Mouse (Mus musculus): ENCODE data around the gene Tmem274. TPM values are rescaled to one million over a fixed set of nuclear protein-coding genes. Genes with fewer than 3 reads are reported as not detected.

The Tmem274 gene
- polyA plus RNA-seq, 1 experiment from 2014 or later = 0.53 TPM

DNA sequence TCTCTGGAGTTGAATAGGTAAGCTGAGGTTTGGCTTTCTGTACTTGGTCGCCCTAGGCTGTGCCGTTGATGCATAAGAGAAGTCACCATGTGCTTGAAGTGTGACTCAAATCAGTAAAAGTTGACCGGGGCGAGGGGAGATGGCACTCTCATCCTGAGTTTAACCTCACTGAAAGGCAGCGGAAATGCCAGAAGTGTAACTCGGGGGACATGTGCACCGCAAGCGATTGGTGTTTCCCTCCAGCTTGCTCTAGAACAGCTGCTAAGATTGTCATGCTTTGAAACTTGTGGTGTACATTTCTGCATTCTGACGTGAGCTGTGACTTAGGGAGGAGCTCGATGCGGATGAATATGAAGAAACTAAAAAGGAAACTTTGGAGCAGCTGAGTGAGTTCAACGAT lies 10.6 kb downstream of the Tmem274 start:
- peaks cover 22% of the 10 kb centered on the region for H3K36me3 ChIP-seq (ENCODE audit: control insufficient read depth, insufficient read depth, low read length)
- no peaks in the 10 kb centered on the region for H3K27me3 ChIP-seq (ENCODE audit: control insufficient read depth, insufficient read depth, low read depth, low read length)
- no peak overlapping the region for H3K9ac ChIP-seq (ENCODE audit: low read length)
- no peak overlapping the region for H3K4me2 ChIP-seq (ENCODE audit: low read depth, low read length)
- 91% methylated on average over 12 of the region's 12 CpGs for WGBS
- H3K4me1 ChIP-seq (replicated peaks; ENCODE audit: control insufficient read depth, insufficient read depth, low read length) = peaks cover 11% of the 10 kb centered on the region
- H3K9me3 ChIP-seq (ENCODE audit: control insufficient read depth, low read length) = no peaks in the 10 kb centered on the region
- no peak overlapping the region for H3K4me3 ChIP-seq (ENCODE audit: low read length)
- H3K27ac ChIP-seq (ENCODE audit: low read length) = no peak overlapping the region
- no peak for ATAC-seq (ENCODE audit: low read depth)

DNA sequence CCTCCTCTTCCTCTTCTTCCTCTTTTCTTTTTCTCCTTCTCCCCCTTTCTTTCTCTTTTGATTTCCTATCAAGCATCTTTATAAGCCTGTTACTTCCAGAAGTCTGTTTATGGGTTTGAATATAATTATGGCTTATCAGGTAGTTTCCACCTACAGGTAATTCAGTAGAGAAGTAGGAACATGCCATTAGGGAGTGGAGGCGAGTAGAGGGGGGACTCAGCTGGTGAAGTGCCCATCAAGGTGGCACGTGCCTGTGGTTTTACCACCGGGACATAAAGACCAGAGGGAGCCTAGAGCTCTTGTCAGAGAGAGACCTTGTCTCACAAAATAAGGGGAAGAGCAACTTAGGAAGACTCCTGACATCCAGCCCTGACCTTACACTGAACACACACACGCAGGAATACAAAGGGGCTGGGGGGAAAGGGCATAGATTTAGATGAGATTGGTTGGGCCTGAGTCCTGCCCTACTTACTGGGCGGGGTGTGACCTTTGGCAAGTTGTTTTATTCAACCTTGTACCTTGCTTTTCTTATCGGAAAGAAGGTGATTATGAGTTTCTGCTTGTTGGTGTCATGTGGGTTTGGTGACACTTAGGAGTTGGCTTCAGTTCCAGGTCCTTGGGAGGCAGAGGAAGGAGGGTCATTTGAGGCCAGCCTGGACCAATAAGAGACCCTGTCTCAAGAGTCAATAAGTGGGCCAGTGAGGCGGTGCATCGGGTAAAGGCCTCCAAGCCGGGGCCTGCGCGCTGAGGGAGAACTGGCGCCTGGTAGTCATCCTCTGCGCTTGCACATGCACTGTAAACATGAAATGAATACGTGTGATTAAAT lies 12.4 kb downstream of the Tmem274 start:
- Histone ChIP-seq H3K27me3 (ENCODE audit: control insufficient read depth, insufficient read depth, low read depth, low read length) (no peaks in the 10 kb centered on the region), H3K27ac (ENCODE audit: low read length) (no peak overlapping the region), H3K9ac (ENCODE audit: low read length) (no peak overlapping the region), H3K4me2 (ENCODE audit: low read depth, low read length) (no peak overlapping the region), H3K4me1 (replicated peaks; ENCODE audit: control insufficient read depth, insufficient read depth, low read length) (peaks cover 8% of the 10 kb centered on the region), H3K9me3 (ENCODE audit: control insufficient read depth, low read length) (no peaks in the 10 kb centered on the region), H3K4me3 (ENCODE audit: low read length) (no peak overlapping the region), H3K36me3 (ENCODE audit: control insufficient read depth, insufficient read depth, low read length) (peaks cover 32% of the 10 kb centered on the region)
- 86% methylated on average over 14 of the region's 14 CpGs for WGBS
- no peak for ATAC-seq (ENCODE audit: low read depth)

DNA sequence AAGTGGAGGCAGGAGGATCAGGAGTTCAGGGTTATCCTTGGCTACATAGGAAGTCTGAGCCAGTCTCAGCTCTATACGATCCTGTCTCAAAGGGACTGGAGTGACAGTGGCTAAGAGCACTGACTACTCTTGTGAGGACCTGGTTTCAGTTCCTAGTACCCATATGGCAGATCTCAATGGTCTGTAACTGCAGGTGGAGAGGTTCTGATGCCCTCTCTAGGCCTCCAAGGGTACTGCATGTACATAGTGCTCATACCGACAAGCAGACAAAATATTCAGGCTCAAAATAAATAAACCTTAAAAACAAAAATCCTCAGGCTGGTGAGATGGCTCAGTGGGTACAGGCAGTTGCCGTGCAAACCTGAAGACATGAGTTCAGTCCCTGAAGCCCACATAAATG lies 14.0 kb downstream of the Tmem274 start:
- Histone ChIP-seq H3K36me3 (ENCODE audit: control insufficient read depth, insufficient read depth, low read length) (peaks cover 37% of the 10 kb centered on the region), H3K4me2 (ENCODE audit: low read depth, low read length) (no peak overlapping the region), H3K9me3 (ENCODE audit: control insufficient read depth, low read length) (no peaks in the 10 kb centered on the region), H3K27ac (ENCODE audit: low read length) (no peak overlapping the region), H3K27me3 (ENCODE audit: control insufficient read depth, insufficient read depth, low read depth, low read length) (no peaks in the 10 kb centered on the region), H3K9ac (ENCODE audit: low read length) (no peak overlapping the region), H3K4me1 (replicated peaks; ENCODE audit: control insufficient read depth, insufficient read depth, low read length) (peaks cover 6% of the 10 kb centered on the region), H3K4me3 (ENCODE audit: low read length) (no peak overlapping the region)
- no peak for ATAC-seq (ENCODE audit: low read depth)
- 97% methylated on average over 3 of the region's 3 CpGs for WGBS

DNA sequence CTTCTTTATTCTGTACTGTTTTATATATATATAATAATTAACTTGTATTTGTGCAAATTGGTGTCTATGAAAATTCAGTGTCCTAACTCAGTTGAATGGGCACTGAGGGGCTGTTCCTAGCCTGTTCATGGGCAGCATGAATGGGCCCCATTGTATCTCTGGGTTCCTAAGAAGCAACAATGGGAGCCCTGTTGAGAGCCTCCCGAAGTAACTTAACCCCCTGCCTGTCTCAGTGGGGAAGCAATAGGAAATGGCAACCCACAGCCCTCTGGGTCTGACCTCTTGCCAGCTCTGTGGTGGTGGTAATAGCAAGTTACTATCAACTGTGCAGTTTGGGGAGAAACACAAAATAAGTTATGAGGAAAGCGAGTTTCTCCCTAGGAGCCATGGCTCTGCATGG lies 19.4 kb downstream of the Tmem274 start:
- no peaks in the 10 kb centered on the region for H3K9me3 ChIP-seq (ENCODE audit: control insufficient read depth, low read length)
- H3K36me3 ChIP-seq (ENCODE audit: control insufficient read depth, insufficient read depth, low read length) = peaks cover 31% of the 10 kb centered on the region

DNA sequence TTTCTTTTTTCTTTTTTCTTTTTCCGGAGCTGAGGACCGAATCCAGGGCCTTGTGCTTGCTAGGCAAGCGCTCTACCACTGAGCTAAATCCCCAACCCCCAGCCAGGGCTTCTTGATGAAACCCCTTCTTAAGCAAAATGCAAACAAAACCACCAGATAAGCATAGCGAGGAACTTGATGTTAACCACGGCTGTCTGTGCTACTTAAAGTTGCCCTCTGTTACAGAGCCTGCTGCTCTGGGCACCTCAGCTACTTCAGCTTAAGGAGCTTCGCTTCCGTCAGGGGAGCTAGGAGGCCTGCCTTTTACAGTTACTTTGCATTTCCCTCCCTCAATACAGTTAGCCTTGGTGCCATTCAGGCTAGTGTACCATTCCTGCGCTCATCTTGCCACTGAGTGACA lies 21.7 kb downstream of the Tmem274 start:
- WGBS = 54% methylated on average over 8 of the region's 8 CpGs
- no peak overlapping the region for H3K4me3 ChIP-seq (ENCODE audit: low read length)
- no peak overlapping the region for H3K4me2 ChIP-seq (ENCODE audit: low read depth, low read length)
- H3K27ac ChIP-seq (ENCODE audit: low read length) = peak overlapping the region; percentile 16; the same call in 1 of the 2 replicates
- no peaks in the 10 kb centered on the region for H3K9me3 ChIP-seq (ENCODE audit: control insufficient read depth, low read length)
- 0 out of 2 replicates have a peak, but pooled peaks cover 4% of the 10 kb centered on the region for H3K4me1 ChIP-seq (replicated peaks; ENCODE audit: control insufficient read depth, insufficient read depth, low read length)
- peak; percentile 84 for ATAC-seq (ENCODE audit: low read depth)
- no peaks in the 10 kb centered on the region for H3K27me3 ChIP-seq (ENCODE audit: control insufficient read depth, insufficient read depth, low read depth, low read length)
- H3K9ac ChIP-seq (ENCODE audit: low read length) = no peak overlapping the region
- H3K36me3 ChIP-seq (ENCODE audit: control insufficient read depth, insufficient read depth, low read length) = peaks cover 23% of the 10 kb centered on the region

More for the DNA sequence above, 19.4 kb downstream of the Tmem274 start:
- no peak for ATAC-seq (ENCODE audit: low read depth)
- H3K4me3 ChIP-seq (ENCODE audit: low read length) = no peak overlapping the region
- no peak overlapping the region for H3K9ac ChIP-seq (ENCODE audit: low read length)
- H3K4me1 ChIP-seq (replicated peaks; ENCODE audit: control insufficient read depth, insufficient read depth, low read length) = 0 out of 2 replicates have a peak, but pooled peaks cover 4% of the 10 kb centered on the region
- 73% methylated on average over 2 of the region's 2 CpGs for WGBS
- no peaks in the 10 kb centered on the region for H3K27me3 ChIP-seq (ENCODE audit: control insufficient read depth, insufficient read depth, low read depth, low read length)
- H3K4me2 ChIP-seq (ENCODE audit: low read depth, low read length) = no peak overlapping the region
- H3K27ac ChIP-seq (ENCODE audit: low read length) = no peak overlapping the region

DNA sequence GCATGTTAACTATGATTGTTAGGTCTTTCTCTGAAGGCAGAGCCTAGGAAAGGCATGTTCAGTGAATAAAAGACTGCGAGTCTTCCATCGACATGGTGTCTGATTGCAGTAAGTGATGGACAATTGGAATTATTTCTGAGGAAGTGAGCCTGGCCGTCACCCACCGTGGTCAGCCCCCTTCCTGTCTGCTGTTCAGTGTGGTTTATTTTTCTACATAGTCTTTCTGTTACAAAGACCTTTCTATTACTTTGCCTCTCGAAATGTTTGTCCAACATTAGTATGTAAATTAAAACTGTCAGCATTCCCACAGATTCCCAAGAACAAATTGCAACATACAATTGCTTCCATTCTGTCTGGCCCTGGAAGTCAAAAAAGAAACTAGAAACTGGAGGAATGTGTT lies 22.6 kb downstream of the Tmem274 start:
- Histone ChIP-seq H3K27ac (ENCODE audit: low read length) (no peak overlapping the region), H3K9ac (ENCODE audit: low read length) (no peak overlapping the region), H3K4me3 (ENCODE audit: low read length) (no peak overlapping the region), H3K27me3 (ENCODE audit: control insufficient read depth, insufficient read depth, low read depth, low read length) (no peaks in the 10 kb centered on the region), H3K36me3 (ENCODE audit: control insufficient read depth, insufficient read depth, low read length) (peaks cover 19% of the 10 kb centered on the region), H3K9me3 (ENCODE audit: control insufficient read depth, low read length) (no peaks in the 10 kb centered on the region), H3K4me1 (replicated peaks; ENCODE audit: control insufficient read depth, insufficient read depth, low read length) (0 out of 2 replicates have a peak, but pooled peaks cover 5% of the 10 kb centered on the region), H3K4me2 (ENCODE audit: low read depth, low read length) (no peak overlapping the region)
- ATAC-seq (ENCODE audit: low read depth) = no peak
- 70% methylated on average over 5 of the region's 5 CpGs for WGBS

DNA sequence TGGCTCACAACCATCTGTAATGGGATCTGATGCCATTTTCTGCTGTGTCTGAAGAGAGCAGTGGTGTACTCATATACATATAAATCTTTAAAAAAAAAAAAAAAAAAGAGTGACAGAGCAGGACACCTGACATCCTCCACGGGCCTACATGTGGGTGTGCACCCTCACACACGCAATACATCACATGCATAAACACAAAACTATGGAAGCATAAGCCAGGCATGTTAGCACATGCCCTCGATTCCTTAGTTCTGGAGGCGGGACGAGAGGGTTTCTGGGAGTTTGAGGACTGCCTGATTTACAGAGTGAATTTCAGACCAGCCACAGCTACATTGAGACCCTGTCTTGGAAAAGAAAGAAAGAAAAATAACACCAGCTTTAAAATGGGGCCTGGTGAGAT lies 27.2 kb downstream of the Tmem274 start:
- Histone ChIP-seq H3K9ac (ENCODE audit: low read length) (no peak overlapping the region; the same call in 1 of the 2 replicates), H3K4me2 (ENCODE audit: low read depth, low read length) (no peak overlapping the region), H3K4me1 (replicated peaks; ENCODE audit: control insufficient read depth, insufficient read depth, low read length) (peaks cover 7% of the 10 kb centered on the region; the same call in 1 of the 2 replicates), H3K4me3 (ENCODE audit: low read length) (no peak overlapping the region), H3K36me3 (ENCODE audit: control insufficient read depth, insufficient read depth, low read length) (peaks cover 5% of the 10 kb centered on the region), H3K27ac (ENCODE audit: low read length) (peak overlapping the region; percentile 61), H3K27me3 (ENCODE audit: control insufficient read depth, insufficient read depth, low read depth, low read length) (no peaks in the 10 kb centered on the region), H3K9me3 (ENCODE audit: control insufficient read depth, low read length) (no peaks in the 10 kb centered on the region)
- WGBS = 73% methylated on average over 5 of the region's 5 CpGs
- ATAC-seq (ENCODE audit: low read depth) = no peak

DNA sequence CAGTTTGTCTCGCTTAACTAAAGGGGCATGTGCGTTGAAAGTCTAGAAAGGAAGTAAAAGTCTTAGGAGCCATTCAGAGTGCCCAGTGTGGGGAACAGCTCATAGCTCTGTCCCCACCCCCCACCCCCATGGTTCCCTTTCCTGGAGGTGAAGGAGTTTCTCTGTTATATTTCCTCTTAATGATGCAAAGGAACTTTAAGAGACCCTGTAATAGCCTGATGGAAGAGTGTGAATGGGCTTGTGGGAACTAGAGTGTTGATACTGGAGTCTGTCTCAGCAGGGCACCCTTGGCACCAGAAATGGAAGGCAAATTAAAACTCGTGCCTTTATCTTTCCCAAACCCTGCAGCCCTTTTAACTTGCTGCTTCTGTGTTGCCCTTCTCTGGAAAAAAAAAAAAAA lies 27.7 kb downstream of the Tmem274 start:
- Histone ChIP-seq H3K27me3 (ENCODE audit: control insufficient read depth, insufficient read depth, low read depth, low read length) (no peaks in the 10 kb centered on the region), H3K4me3 (ENCODE audit: low read length) (no peak overlapping the region), H3K27ac (ENCODE audit: low read length) (peak overlapping the region; percentile 61), H3K4me2 (ENCODE audit: low read depth, low read length) (no peak overlapping the region), H3K9me3 (ENCODE audit: control insufficient read depth, low read length) (no peaks in the 10 kb centered on the region), H3K36me3 (ENCODE audit: control insufficient read depth, insufficient read depth, low read length) (peaks cover 5% of the 10 kb centered on the region), H3K9ac (ENCODE audit: low read length) (peak overlapping the region; percentile 7; the same call in 1 of the 2 replicates), H3K4me1 (replicated peaks; ENCODE audit: control insufficient read depth, insufficient read depth, low read length) (peaks cover 7% of the 10 kb centered on the region; the same call in 1 of the 2 replicates)
- peak; percentile 43 for ATAC-seq (ENCODE audit: low read depth)
- 21% methylated on average over 3 of the region's 3 CpGs for WGBS

DNA sequence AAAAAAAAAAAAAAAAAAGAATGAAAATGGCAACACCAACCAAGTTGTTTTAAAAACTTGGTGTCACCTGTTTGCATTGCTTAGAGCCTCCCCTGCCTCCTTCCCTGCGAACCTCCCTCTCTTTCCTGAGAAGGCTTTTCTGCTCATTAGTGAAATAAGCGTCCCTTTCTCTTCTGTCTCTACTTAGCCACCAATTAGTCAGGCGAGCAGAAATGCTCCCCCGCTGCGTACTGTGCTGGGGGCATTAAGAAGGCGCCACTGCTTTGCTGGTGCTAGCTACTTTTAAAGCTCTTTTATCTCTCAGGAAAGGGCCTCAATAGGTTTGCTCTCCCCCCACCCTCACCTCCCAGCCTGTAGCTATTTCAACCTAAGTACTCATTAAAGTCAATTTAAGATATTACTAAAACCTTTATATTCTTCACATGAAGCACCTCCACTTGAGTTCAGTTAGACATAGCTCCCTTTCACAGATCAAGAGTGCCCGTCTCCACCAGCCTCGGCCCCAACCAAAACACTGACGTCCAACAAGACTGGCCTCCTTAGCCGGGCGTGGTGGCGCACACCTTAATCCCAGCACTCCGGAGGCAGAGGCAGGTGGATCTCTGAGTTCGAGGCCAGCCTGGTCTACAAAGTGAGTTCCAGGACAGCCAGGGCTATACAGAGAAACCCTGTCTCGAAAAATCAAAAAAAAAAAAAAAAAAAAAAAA lies 28.2 kb downstream of the Tmem274 start:
- Histone ChIP-seq H3K9ac (ENCODE audit: low read length) (no peak overlapping the region), H3K36me3 (ENCODE audit: control insufficient read depth, insufficient read depth, low read length) (no peaks in the 10 kb centered on the region; the same call in 1 of the 2 replicates), H3K4me3 (ENCODE audit: low read length) (no peak overlapping the region), H3K27me3 (ENCODE audit: control insufficient read depth, insufficient read depth, low read depth, low read length) (no peaks in the 10 kb centered on the region), H3K27ac (ENCODE audit: low read length) (peak overlapping the region; percentile 61), H3K4me2 (ENCODE audit: low read depth, low read length) (no peak overlapping the region), H3K9me3 (ENCODE audit: control insufficient read depth, low read length) (no peaks in the 10 kb centered on the region), H3K4me1 (replicated peaks; ENCODE audit: control insufficient read depth, insufficient read depth, low read length) (peaks cover 7% of the 10 kb centered on the region; the same call in 1 of the 2 replicates)
- peak; percentile 34; the same call in 1 of the 2 replicates for ATAC-seq (ENCODE audit: low read depth)
- WGBS = 54% methylated on average over 14 of the region's 15 CpGs

Data from lung, embryonic 16.5 days (tissue).